Mouse (Mus musculus) left cerebral cortex, postnatal 25 days (tissue): ENCODE data around the gene Chrm5. TPM values are rescaled to one million over a fixed set of nuclear protein-coding genes. Genes with fewer than 3 reads are reported as not detected.

Source experiments
- DNase-seq, 2 experiments: peaks; one replicate each; pipeline ENCODE4 v3.0.0; 2022; ENCODE audit warnings: low spot score in 2 of 2, mixed read lengths in 1 of 2
- intact Hi-C: fragments of 180-260 bp; cut with DNase I; formaldehyde crosslinking; loops from one replicate; pipeline ENCODE4 v1.15.1; 2025
- total RNA-seq, 2 experiments: library from RNA; stranded (reverse); gene quantifications; 2 replicates each; pipeline ENCODE4 v1.2.3; 2021

Gene Chrm5
- total RNA-seq, 2 experiments from 2014 or later: 0.87 to 2.2 TPM

DNA sequence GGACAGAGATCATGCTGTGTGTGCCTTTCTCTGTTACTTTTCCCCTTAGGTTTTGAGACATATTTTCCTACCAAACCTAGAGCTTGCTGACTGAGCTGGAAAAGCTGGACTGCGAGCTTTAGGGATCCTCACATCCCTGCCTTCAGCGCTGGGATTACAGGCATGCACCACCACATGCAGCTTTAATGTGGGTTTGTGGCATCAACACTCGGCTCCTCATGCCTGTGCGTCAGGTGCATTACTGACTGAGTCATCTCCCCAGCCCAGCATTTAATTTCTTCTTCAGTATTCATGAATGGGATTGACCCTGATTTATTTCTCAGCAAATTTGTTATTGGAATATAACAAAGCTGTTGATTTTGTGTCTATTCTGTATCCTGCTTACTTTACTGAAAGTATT, 44.3 kb downstream of the Chrm5 start:
- DNase-seq: peak in 1 of 2 experiments; percentile 9
- intact Hi-C loops: no loop called here

DNA sequence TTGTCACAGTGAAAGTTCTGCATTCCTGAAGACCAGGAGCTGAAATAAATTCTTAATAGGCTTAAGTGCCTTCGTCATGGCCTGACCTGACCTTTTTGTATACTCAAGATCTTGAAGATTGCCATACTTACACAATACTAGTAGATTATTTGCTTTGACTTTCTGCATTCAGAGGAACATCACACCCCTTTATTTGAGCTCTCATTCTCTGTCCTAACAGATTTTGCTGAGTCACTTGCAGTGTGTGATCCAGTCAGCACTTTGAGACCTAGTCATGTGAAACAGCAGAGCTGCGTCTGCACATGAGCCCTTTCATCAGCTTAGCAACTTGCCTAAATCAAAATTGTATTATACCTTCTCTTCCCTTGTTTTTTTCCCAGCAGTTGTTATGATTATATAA, 47.2 kb downstream of the Chrm5 start:
- DNase-seq: peak in 1 of 2 experiments; percentile 31
- intact Hi-C loops: no loop called here

DNA sequence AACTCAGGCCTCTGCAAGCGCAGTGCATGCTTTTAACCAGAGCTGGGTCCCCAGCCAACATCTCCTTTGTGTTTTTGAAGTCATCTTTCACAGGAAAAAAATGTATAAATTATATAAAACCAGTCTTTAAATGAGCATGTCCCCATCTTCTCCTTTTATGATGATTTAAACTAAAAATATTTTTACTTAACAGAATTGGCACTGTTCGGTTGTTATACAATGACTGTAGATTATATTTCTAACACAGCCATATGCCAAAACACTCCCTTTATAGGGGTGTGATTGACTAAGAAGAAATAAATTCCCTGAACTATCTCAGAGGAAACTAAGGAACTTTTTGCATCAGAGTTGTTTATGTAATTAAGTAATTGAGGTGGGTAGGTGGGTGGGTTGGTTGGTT, 48.0 kb downstream of the Chrm5 start:
- DNase-seq: peak in 1 of 2 experiments; percentile 58
- intact Hi-C loops: no loop called here

DNA sequence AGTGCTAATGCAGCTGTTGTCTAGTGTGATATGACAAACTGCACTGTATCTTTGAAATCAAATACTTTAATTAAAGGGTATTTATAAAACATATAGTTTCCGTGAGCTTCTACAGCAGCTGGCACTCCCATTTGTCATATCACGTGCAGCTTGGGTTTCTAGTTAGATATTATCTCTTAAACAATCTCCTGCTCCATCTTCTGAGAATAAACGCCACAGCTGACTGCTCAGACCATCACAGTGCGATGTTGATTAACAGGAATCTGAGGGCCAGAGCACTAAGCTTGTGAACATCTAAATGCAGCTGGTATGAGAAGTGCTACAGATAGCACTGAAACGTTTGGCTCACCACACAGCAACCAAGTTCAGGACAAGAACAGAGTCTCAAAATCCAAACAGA, 50.2 kb downstream of the Chrm5 start:
- intact Hi-C loops: no loop called here

GRCm38 (mm10) chr2:112429665-112430064, 50.9 kb downstream of the Chrm5 start:
- DNase-seq: no peak
- intact Hi-C loops: no loop called here

More for the DNA sequence above, 50.2 kb downstream of the Chrm5 start:
- no peak for DNase-seq

Other genes with a start within 250 kb of the Chrm5 start
- gene Lpcat4, start 241.3 kb downstream of the Chrm5 start, total RNA-seq: 100 to 1,000 TPM; 135 to 158 TPM
- under 1 TPM in 1 of 2 experiments, not detected in 1; 0.09 TPM for gene Nutm1, start 221.5 kb downstream of the Chrm5 start, total RNA-seq
- 10 to 100 TPM; 50.4 to 55.0 TPM for gene Nop10, start 218.8 kb downstream of the Chrm5 start, total RNA-seq
- 100 to 1,000 TPM; 119 to 130 TPM for gene Slc12a6, start 214.9 kb downstream of the Chrm5 start, total RNA-seq
- 1 to 10 TPM; 4.1 to 4.4 TPM for gene Gm21985, start 214.5 kb downstream of the Chrm5 start, total RNA-seq
- gene Emc4, start 112.7 kb downstream of the Chrm5 start, total RNA-seq: 100 to 1,000 TPM; 157 to 167 TPM
- 10 to 100 TPM; 13.2 to 13.8 TPM for gene Katnbl1, start 101.6 kb downstream of the Chrm5 start, total RNA-seq
- gene Emc7, start 25.8 kb downstream of the Chrm5 start, total RNA-seq: 10 to 100 TPM; 49.7 TPM
- 10 to 100 TPM in 1 of 2 experiments, 1 to 10 TPM in 1; 9.6 to 11.4 TPM for gene Aven, start 12.2 kb upstream of the Chrm5 start, total RNA-seq